Mouse (Mus musculus): Measurements from ENCODE around the gene Olfr259.

Olfr259 gene

DNA sequence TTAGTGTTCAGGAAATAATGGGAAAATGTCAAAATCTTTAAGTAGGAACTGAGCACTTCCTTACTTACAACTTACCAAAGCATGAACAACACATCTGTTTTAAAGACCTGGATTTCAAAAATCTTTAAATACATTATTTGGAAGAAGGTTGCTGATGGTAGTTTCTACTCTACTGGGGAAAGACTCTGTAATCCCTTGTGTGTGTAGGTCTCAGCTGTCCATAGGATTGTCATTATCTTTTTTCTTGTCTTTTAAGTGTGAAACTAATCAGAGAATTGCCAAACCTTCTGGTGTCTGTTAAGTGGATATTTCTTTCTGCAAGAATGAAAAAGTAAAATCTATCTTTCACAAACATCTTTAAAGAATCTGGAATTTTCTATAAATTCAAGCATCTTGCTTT, at the start of gene Olfr259:
Gene Olfr259, minus strand, starts transcription at position 101 of the 400 bp plus-strand sequence.
- DNase-seq (ENCODE audit: low spot score): no peak

DNA sequence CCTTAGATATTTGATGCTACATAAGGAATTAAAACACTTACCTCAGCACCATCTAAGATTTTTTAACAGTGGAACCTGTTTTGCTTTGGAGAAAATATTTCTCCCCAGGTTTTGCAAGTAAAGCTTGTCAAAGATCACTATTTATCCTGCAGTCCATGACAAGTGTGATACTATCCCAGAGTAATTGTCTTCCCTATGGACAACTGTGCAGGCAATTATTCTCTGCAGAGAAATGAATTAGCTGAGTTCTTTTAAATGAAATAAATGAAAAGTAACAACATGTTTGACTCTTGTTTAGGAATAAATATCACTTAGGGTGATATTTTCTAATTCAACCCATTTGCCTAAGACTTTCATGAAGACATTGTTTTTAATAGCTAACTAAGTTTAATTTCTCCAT, 38.2 kb upstream of the Olfr259 start, which contains the start of gene Olfr1111:
Gene Olfr1111, minus strand, starts transcription at position 101 of the 400 bp plus-strand sequence.
- DNase-seq (ENCODE audit: low spot score): no peak

GRCm38 (mm10) chr2:87140200-87140599, 25.8 kb upstream of the Olfr259 start, which contains the start of gene Olfr1110:
Olfr1110 (minus strand) TSS chr2:87140300.
- no peak for DNase-seq (ENCODE audit: low spot score)

GRCm38 (mm10) chr2:87095908-87096307, 18.5 kb downstream of the Olfr259 start, which contains the start of gene Olfr1109:
Olfr1109 (minus strand) TSS chr2:87096008.
- no peak for DNase-seq (ENCODE audit: low spot score)

DNA sequence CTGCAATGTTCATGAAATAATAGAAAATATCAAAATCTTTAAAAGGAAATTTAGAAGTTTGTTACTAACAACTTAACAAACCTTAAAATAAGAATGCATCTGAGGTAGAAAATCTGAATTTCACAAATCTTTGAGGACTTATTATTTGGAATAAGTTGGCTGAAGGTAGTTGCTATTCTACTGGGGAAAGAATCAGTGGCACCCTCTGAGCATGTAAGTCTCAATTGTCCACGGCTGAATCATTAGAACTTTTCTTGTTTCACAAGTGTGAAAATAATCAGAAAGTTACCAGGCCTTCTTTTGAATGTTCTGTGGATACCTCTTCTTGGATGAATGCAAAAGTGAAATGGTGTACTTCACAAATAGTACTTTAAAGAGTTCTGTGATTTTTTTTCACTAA, 38.6 kb downstream of the Olfr259 start, which contains the start of gene Olfr1107:
Gene Olfr1107, minus strand, starts transcription at position 101 of the 400 bp plus-strand sequence.
- no peak for DNase-seq (ENCODE audit: low spot score)

All from layer of hippocampus, adult 11-12 months (tissue).